Mouse (Mus musculus) midbrain, embryonic 10.5 days (tissue): ENCODE results near the gene Arg2. TPM values are rescaled to one million over a fixed set of nuclear protein-coding genes. Genes with fewer than 3 reads are reported as not detected.

ENCODE experiments used
- DNase-seq: peaks from one replicate; pipeline ENCODE4 v3.0.0-alpha.2; 2017; ENCODE audit warnings: low spot score
- H3K27ac ChIP-seq: fragments of 300-500 bp; sonication (generic); replicated peaks from 2 replicates; pipeline ENCODE4 v1.5.1; 2016; ENCODE audit warnings: mild to moderate bottlenecking
- H3K27me3 ChIP-seq: fragments of 300-500 bp; sonication (generic); 2 replicates; pipeline ENCODE4 v1.6.1; 2016; ENCODE audit warnings: low read depth, mild to moderate bottlenecking; ENCODE audit not compliant: poor library complexity, severe bottlenecking
- H3K36me3 ChIP-seq: fragments of 300-500 bp; sonication (generic); 2 replicates; pipeline ENCODE4 v1.6.1; 2016; ENCODE audit warnings: mild to moderate bottlenecking, moderate library complexity
- H3K4me1 ChIP-seq: fragments of 300-500 bp; sonication (generic); 2 replicates; pipeline ENCODE4 v1.6.1; 2016
- H3K4me3 ChIP-seq: fragments of 300-500 bp; sonication (generic); 2 replicates; pipeline ENCODE4 v1.5.1; 2016; ENCODE audit warnings: mild to moderate bottlenecking, moderate library complexity
- H3K9me3 ChIP-seq: fragments of 300-500 bp; sonication (generic); replicated peaks from 2 replicates; pipeline ENCODE4 v1.6.1; 2016; ENCODE audit warnings: mild to moderate bottlenecking
- WGBS: fragments of 180-500 bp; shearing (Covaris S2); methylation state at CpG from one replicate; pipeline ENCODE4 v1.1.7; 2016; 5-methylcytosine and 5-hydroxymethylcytosine counted together
- polyA plus RNA-seq: library from polyadenylated mRNA; unstranded; fragments of >200 nt; fragmentation: Nextera tagmentation; extraction: Ambion mirVana; gene quantifications from 2 replicates; pipeline ENCODE4 v1.2.1, GENCODE M21; 2016

Gene Arg2
- polyA plus RNA-seq, 1 experiment from 2014 or later = 0.72 TPM

DNA sequence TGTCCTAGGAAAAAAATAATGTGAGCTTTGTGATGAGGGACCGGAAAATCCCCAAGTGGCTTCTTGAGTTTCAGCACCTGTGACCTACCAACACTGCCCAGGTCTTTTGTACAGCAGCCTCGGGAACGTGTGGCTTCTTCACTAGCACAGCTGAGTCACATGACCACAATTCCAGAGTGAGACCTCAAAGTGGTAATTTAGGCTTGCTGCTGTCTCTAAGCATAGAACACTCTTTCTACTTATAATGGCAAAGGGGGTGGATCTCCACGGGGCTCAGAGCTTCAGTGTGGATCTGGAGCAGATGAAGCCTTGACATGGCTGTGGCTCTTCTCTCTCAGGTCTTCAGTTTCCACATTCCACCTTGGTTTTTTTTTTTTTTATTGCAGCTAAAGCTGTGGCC lies 4.5 kb downstream of the Arg2 start:
- no peaks in the 10 kb centered on the region for H3K9me3 ChIP-seq
- H3K27me3 ChIP-seq = peaks cover 37% of the 10 kb centered on the region
- WGBS = 42% methylated on average over 4 of the region's 4 CpGs
- H3K27ac ChIP-seq = no peak overlapping the region
- DNase-seq = no peak
- H3K4me3 ChIP-seq = no peak overlapping the region
- H3K36me3 ChIP-seq = no peaks in the 10 kb centered on the region
- peaks cover 15% of the 10 kb centered on the region for H3K4me1 ChIP-seq

DNA sequence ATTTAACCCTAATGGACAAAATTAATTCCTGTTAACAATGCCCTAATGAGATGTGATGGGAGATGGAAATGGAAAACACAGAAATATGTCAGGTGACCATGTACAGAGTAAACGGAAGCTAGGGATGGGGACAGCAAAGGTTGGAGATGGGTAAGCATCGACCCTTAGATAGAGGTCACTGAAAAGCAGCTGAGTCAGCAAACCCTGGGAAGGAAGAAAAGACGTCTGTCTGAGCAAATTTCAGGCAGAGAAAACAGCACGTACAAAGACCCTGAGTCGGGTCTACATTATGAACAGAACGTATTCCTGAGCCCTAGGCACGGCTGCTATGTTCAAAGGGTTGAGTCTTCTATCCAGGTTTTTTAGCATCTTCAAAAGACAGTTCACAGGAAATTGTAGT lies 6.4 kb downstream of the Arg2 start:
- Histone ChIP-seq H3K9me3 (no peaks in the 10 kb centered on the region), H3K27ac (no peak overlapping the region), H3K4me3 (no peak overlapping the region), H3K36me3 (no peaks in the 10 kb centered on the region), H3K27me3 (peaks cover 19% of the 10 kb centered on the region), H3K4me1 (no peaks in the 10 kb centered on the region)
- no peak for DNase-seq
- 81% methylated on average over 7 of the region's 7 CpGs for WGBS

DNA sequence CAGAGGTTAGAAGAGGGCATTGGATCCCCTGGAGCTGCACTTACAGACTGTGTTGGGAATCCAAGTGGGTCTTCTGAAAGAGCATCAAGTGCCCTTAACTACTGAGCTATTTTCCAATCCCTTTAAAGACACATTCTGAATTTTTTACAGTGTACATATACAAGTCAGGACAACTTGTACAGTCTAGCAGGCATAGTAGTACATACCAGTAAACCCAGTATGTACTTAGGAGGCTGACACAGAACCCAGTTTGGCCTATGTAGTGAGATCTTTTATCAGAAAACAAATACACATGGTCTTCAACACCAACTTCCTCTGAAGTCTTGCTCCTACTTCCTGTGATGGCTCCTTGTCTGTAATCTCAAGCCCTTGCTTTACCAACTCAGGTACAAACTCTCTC lies 8.4 kb downstream of the Arg2 start:
- DNase-seq = no peak
- no peak overlapping the region for H3K27ac ChIP-seq
- no peaks in the 10 kb centered on the region for H3K27me3 ChIP-seq
- no peak overlapping the region for H3K4me3 ChIP-seq
- H3K36me3 ChIP-seq = no peaks in the 10 kb centered on the region
- H3K4me1 ChIP-seq = no peaks in the 10 kb centered on the region
- no peaks in the 10 kb centered on the region for H3K9me3 ChIP-seq

DNA sequence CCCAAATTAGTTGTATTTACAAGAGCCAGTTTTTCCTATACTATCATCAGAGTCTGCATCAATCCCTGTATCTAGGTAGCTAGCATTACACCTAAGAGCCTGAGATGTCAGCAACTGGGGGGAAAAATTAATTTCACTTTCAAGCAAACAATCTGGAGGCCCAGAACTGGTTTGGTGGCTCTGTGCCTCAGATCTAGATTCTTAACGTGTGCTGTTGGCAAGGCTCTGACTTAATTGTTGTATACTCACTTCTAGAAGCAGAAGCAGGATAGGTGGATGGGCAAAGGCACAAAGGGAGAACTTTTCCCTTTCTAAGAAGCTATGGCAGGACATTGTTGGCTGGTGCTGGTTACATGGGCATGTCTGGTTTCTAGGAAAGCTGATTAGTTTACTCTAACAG lies 8.8 kb downstream of the Arg2 start:
- H3K9me3 ChIP-seq = no peaks in the 10 kb centered on the region
- no peak overlapping the region for H3K4me3 ChIP-seq
- H3K27me3 ChIP-seq = no peaks in the 10 kb centered on the region
- DNase-seq = no peak
- no peak overlapping the region for H3K27ac ChIP-seq
- H3K36me3 ChIP-seq = no peaks in the 10 kb centered on the region
- WGBS = 68% methylated on average over 1 of the region's 1 CpGs
- no peaks in the 10 kb centered on the region for H3K4me1 ChIP-seq

DNA sequence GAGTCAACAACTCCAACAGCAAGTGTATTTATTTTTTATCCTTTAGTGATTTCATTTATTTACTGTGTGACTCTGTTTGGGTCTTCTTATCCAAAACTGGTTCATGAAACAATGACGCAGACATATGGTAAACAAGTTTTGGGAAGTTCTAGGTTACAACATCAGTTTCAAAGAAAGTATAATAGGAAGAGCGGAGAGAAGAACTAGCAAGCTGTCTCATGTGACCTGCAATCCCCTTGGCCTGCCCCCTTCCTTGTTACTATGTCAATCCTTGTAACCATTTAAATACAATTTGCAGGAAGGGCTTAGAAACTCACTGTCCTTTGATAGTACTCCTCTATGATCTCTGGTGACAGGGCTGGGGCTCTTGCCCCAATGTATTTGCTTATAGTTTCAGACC lies 10.2 kb downstream of the Arg2 start:
- no peaks in the 10 kb centered on the region for H3K27me3 ChIP-seq
- no peaks in the 10 kb centered on the region for H3K4me1 ChIP-seq
- no peak overlapping the region for H3K27ac ChIP-seq
- no peak overlapping the region for H3K4me3 ChIP-seq
- DNase-seq = no peak
- H3K9me3 ChIP-seq = no peaks in the 10 kb centered on the region
- WGBS = 81% methylated on average over 2 of the region's 2 CpGs
- H3K36me3 ChIP-seq = no peaks in the 10 kb centered on the region

DNA sequence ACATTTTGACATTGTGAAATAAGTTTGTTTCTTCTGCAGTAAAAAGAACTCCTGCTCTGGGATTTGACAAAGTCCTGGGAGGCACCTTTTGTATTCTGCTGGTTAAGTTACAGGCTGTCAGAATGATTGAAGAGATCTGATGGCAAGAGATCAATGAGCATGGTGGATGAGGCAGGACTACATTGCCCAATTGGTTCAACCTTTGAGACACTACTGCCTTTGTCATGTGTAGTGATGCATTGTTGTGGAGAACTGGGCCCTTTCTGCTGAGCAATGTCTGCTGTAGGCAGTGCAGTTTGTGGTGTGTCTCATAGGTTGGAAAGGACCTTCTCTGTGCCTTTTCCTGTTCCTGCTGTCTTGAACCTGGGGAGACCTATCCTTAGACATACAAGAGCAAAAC lies 10.8 kb downstream of the Arg2 start:
- Histone ChIP-seq H3K27ac (no peak overlapping the region), H3K36me3 (no peaks in the 10 kb centered on the region), H3K9me3 (no peaks in the 10 kb centered on the region), H3K4me3 (no peak overlapping the region), H3K27me3 (no peaks in the 10 kb centered on the region), H3K4me1 (no peaks in the 10 kb centered on the region)
- no peak for DNase-seq

DNA sequence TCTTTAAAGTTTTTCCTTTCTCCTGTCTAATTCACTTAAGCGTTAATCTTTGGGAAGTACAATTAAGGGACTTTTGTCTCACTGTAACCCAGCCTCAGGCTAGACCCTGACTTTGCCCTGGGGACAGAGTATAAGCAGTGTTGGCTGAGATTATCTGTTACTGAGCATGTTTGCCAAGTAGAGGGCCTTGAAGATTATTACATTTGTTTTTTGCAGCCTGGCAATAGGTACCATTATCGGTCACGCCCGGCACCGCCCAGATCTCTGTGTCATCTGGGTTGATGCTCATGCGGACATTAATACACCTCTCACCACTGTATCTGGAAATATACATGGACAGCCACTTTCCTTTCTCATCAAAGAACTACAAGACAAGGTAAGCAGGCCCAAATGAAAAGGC lies 19.1 kb downstream of the Arg2 start:
- no peaks in the 10 kb centered on the region for H3K9me3 ChIP-seq
- H3K27ac ChIP-seq = no peak overlapping the region
- H3K4me3 ChIP-seq = no peak overlapping the region
- no peaks in the 10 kb centered on the region for H3K4me1 ChIP-seq
- peaks cover 14% of the 10 kb centered on the region for H3K36me3 ChIP-seq
- no peaks in the 10 kb centered on the region for H3K27me3 ChIP-seq
- 96% methylated on average over 6 of the region's 6 CpGs for WGBS
- no peak for DNase-seq

DNA sequence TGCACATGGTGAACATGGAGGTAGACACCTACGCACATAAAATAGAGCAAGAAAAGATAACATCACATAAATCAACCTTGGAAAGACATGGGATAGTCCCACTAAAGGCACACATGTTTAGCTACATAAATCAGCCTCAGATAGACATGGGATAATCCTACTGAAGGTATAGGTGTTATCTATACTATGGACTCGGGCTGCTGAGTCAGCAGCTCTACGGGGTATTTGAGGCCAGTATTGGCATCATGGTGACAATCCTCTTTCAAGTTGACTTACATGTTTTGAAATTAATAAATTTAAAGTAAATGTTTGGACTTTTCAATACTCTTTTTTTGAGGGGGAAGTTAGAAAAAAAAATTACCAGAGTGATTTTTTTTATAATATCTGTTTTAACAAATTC lies 32.3 kb downstream of the Arg2 start:
- Histone ChIP-seq H3K36me3 (peaks cover 75% of the 10 kb centered on the region), H3K27ac (no peak overlapping the region), H3K4me1 (no peaks in the 10 kb centered on the region), H3K27me3 (no peaks in the 10 kb centered on the region), H3K9me3 (no peaks in the 10 kb centered on the region), H3K4me3 (no peak overlapping the region)
- 91% methylated on average over 3 of the region's 3 CpGs for WGBS
- DNase-seq = no peak

DNA sequence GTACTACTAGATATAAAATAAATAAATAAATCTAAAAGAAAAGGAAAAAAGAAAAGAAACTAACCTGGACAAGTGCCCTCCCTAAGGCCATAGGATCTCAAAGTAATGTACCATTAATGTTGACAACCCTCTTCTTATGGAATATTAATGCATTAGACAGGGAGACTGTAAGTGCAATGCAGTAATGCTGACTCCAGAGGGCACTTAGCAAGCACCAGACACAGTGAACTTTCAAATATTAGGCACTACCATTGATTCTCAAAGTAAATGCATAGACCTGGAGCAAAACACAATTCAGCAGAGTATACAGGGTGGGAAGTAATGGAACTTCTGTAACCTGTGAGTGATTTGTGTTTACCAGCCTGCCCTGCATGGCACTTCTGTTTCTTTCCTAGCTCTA lies 38.6 kb downstream of the Arg2 start:
- Histone ChIP-seq H3K27me3 (no peaks in the 10 kb centered on the region), H3K27ac (no peak overlapping the region), H3K4me3 (no peak overlapping the region), H3K4me1 (peaks cover 13% of the 10 kb centered on the region), H3K9me3 (no peaks in the 10 kb centered on the region), H3K36me3 (peaks cover 19% of the 10 kb centered on the region)
- no peak for DNase-seq

DNA sequence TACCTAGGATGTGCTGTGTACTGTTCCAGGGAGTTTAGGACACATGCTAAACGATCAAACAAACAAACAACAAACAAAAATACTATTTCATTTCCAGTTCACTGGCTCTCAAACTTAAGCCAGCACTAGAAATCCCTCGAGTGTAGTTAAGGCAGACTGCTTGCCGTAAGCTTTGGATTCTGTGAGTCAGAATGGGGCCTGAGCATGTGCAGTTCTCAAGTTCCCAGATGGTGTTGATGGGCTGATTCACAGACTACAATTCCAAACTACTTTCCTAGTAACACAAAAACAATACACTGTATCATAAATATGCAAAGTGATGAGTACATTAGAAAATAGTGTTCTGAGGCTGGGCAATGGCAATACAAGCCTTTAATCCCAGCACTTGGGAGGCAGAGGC lies 39.8 kb downstream of the Arg2 start:
- DNase-seq = no peak
- 84% methylated on average over 3 of the region's 3 CpGs for WGBS

DNA sequence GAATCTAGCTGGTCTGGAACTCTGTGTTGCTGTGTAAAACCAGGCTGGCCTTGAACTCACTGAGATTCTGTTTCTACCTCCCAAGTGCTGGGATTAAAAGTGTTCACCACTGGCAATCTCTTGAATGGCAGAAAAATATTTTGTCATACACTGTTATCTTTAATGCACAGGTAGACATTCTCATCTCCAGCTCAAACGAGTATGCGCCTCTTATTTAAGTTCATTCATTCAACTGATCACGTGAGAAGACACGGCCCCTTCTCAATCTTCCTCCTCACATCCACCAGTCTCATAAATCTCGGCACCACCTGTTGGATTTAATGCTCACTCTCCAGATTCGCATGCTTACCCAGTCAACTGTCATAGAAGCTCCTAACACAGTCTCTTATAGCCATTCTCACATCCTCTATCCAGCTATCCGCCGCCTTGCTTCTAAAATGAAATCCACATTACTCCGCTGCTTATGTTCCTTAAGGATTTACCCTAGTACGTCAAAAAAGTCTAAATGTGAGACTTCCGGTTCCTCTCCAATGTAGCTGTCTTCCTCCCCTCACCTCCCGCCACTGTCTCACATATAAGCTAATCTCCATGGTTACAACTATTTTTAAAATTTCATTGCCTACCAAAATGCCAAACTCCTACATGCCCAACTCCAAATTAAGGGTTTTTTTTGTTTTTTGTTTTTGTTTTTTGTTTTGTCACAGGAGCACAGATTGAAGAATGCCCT lies 40.9 kb downstream of the Arg2 start:
- H3K27me3 ChIP-seq = no peaks in the 10 kb centered on the region
- 43% methylated on average over 12 of the region's 12 CpGs for WGBS
- H3K4me1 ChIP-seq = peaks cover 13% of the 10 kb centered on the region
- H3K9me3 ChIP-seq = no peaks in the 10 kb centered on the region
- peaks cover 21% of the 10 kb centered on the region for H3K36me3 ChIP-seq
- peak overlapping the region; percentile 98 for H3K4me3 ChIP-seq
- H3K27ac ChIP-seq = no peak overlapping the region
- no peak for DNase-seq

More for the DNA sequence above, 39.8 kb downstream of the Arg2 start:
- H3K4me1 ChIP-seq = peaks cover 13% of the 10 kb centered on the region
- H3K36me3 ChIP-seq = peaks cover 18% of the 10 kb centered on the region
- H3K27ac ChIP-seq = no peak overlapping the region
- no peaks in the 10 kb centered on the region for H3K9me3 ChIP-seq
- no peak overlapping the region for H3K4me3 ChIP-seq
- no peaks in the 10 kb centered on the region for H3K27me3 ChIP-seq

DNA sequence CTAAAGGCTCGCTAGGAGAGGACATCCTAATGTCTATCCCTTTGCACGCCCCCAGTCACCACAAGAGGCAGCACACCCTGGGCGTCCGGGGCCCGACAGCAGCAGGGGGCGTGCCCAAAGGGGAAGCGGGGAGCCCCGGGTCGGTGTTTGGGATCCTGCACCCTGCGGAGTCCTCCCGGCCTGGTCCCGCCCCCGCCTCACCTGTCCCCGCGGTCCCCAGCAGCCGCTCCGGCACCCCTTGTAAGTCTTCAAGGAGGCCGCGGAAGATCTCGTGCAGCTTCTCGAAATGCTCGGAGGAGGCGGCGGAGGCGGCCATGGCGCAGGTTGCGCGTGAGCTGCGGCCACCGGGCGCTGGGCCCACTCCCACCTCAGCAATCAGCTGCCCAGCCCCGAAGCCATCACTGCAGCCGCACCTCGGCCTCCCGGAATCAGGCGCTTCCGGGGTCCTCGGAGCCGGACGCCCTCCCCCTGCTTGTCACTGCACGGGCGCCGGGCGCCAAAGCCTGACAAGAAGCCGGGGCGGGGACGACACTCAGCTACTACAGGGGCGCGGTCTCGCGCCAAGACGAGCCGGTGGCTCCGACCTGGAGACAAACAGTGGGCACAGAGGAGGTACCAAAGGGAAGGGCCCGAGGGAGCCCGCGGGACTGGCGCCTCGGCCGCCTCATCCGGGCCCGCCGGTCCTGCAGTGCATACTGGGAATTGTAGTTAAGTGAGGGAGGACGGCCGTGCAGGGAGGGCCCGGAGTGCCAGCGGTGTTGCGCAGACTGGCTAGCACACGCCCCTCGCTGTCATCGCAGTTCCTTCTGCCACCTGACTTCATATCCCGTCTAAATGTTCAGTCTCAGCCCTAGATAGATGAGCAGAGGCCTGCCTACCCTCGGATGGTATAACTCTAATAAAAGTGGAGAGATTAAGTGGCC lies 41.7 kb downstream of the Arg2 start, which contains the start of gene Vti1b:
Gene Vti1b (minus strand): TSS at position 649 of the 923 bp plus-strand sequence.
- peaks cover 30% of the 10 kb centered on the region for H3K36me3 ChIP-seq
- H3K4me3 ChIP-seq = peak within 1 kb of the TSS; percentile 98
- peak; percentile 90 for DNase-seq
- under 1% methylated on average over 73 of the region's 73 CpGs for WGBS
- no peaks in the 10 kb centered on the region for H3K27me3 ChIP-seq
- H3K9me3 ChIP-seq = no peaks in the 10 kb centered on the region
- H3K27ac ChIP-seq = peak within 1 kb of the TSS; percentile 98
- peaks cover 13% of the 10 kb centered on the region for H3K4me1 ChIP-seq

DNA sequence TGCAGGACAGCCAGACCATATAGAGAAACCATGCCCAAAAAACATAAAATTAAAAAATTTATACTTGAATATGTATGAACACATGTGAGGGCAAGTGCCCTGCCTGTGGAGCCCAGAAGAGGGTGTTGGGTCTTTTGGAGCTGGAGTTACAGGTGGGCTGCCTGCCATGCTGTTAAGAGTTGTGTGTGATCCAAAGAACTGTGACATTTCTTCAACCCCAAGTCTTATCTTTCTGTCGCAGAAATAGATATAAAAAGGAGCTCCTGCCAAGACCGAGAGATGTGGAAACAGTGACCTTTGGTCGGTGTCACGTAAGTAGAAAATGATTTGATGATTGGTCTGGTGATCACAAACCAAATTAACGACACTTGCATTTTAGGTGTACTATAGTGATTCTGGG lies 43.1 kb downstream of the Arg2 start:
- Histone ChIP-seq H3K36me3 (peaks cover 37% of the 10 kb centered on the region), H3K27ac (no peak overlapping the region), H3K27me3 (no peaks in the 10 kb centered on the region), H3K4me1 (peaks cover 13% of the 10 kb centered on the region), H3K4me3 (no peak overlapping the region), H3K9me3 (no peaks in the 10 kb centered on the region)
- no peak for DNase-seq
- WGBS = 86% methylated on average over 5 of the region's 5 CpGs
